Comparison of ENCODE assay signal across 33 mouse cellular contexts in genomic region chr14:10445360-10445759, GRCm38 (mm10).
"Had no signal": no experiment of that assay in that cellular context is flagged by ENCODE, and none has a peak within 500 bp of the region (broad histone marks: within the 10 kb centered on the region; RNA-seq: fewer than 3 reads in every experiment).

No protein-coding gene starts in this region.

- DNase-seq: left cerebral cortex, postnatal 4 days; liver; liver, embryonic 13.5 days; liver, postnatal 0 days; lung, adult 18-20 months; lung, adult 2 months; lung, embryonic 14.5 days; lung, postnatal 10 days; lung, postnatal 14 days; lung, postnatal 36 days; lung, postnatal 4 days; midbrain, embryonic 14.5 days had no signal

- H3K4me3 ChIP-seq: limb, embryonic 10.5 days; limb, embryonic 12.5 days; limb, embryonic 13.5 days; limb, embryonic 15.5 days; liver, embryonic 12.5 days; liver, embryonic 13.5 days; liver, embryonic 15.5 days; lung, embryonic 15.5 days; megakaryocyte, embryonic 14.5 days; midbrain, embryonic 10.5 days; midbrain, embryonic 12.5 days; midbrain, embryonic 13.5 days; midbrain, embryonic 15.5 days; myocyte; neural tube, embryonic 12.5 days; neural tube, embryonic 13.5 days had no signal

- H3K36me3 ChIP-seq: limb, embryonic 10.5 days; limb, embryonic 12.5 days; limb, embryonic 13.5 days; limb, embryonic 15.5 days; liver, embryonic 12.5 days; liver, embryonic 13.5 days; liver, embryonic 15.5 days; lung, embryonic 15.5 days; midbrain, embryonic 10.5 days; midbrain, embryonic 12.5 days; midbrain, embryonic 13.5 days; midbrain, embryonic 15.5 days; neural tube, embryonic 12.5 days; neural tube, embryonic 13.5 days had no signal

- H3K9me3 ChIP-seq: limb, embryonic 10.5 days; limb, embryonic 12.5 days; limb, embryonic 13.5 days; limb, embryonic 15.5 days; liver, embryonic 12.5 days; liver, embryonic 13.5 days; liver, embryonic 15.5 days; lung, embryonic 15.5 days; megakaryocyte, embryonic 14.5 days; midbrain, embryonic 10.5 days; midbrain, embryonic 12.5 days; midbrain, embryonic 13.5 days; midbrain, embryonic 15.5 days; neural tube, embryonic 12.5 days; neural tube, embryonic 13.5 days had no signal

- H3K4me2 ChIP-seq: limb, embryonic 12.5 days; limb, embryonic 13.5 days; limb, embryonic 15.5 days; liver, embryonic 11.5 days; liver, embryonic 12.5 days; liver, embryonic 13.5 days; liver, embryonic 15.5 days; lung, embryonic 14.5 days; lung, embryonic 15.5 days; midbrain, embryonic 11.5 days; midbrain, embryonic 12.5 days; midbrain, embryonic 13.5 days; midbrain, embryonic 15.5 days; neural tube, embryonic 12.5 days; neural tube, embryonic 13.5 days had no signal

- H3K9ac ChIP-seq: limb, embryonic 12.5 days; limb, embryonic 13.5 days; limb, embryonic 15.5 days; liver, embryonic 12.5 days; liver, embryonic 13.5 days; liver, embryonic 14.5 days; liver, embryonic 15.5 days; liver, postnatal 0 days; lung, embryonic 14.5 days; lung, embryonic 15.5 days; midbrain, embryonic 12.5 days; midbrain, embryonic 13.5 days; midbrain, embryonic 15.5 days; neural tube, embryonic 12.5 days; neural tube, embryonic 13.5 days had no signal

- H3K4me1 ChIP-seq: limb, embryonic 10.5 days; limb, embryonic 12.5 days; limb, embryonic 13.5 days; limb, embryonic 15.5 days; liver, embryonic 12.5 days; liver, embryonic 13.5 days; liver, embryonic 15.5 days; lung, embryonic 15.5 days; midbrain, embryonic 10.5 days; midbrain, embryonic 12.5 days; midbrain, embryonic 13.5 days; midbrain, embryonic 15.5 days; neural tube, embryonic 12.5 days; neural tube, embryonic 13.5 days had no signal

- ATAC-seq: liver, embryonic 12.5 days; liver, postnatal 0 days; lung, postnatal 0 days; midbrain, embryonic 13.5 days; midbrain, embryonic 15.5 days; midbrain, embryonic 16.5 days had no signal

- H3K27me3 ChIP-seq: limb, embryonic 12.5 days; limb, embryonic 13.5 days; limb, embryonic 15.5 days; liver, embryonic 12.5 days; liver, embryonic 13.5 days; liver, embryonic 15.5 days; lung, embryonic 15.5 days; megakaryocyte, embryonic 14.5 days; midbrain, embryonic 12.5 days; midbrain, embryonic 13.5 days; midbrain, embryonic 15.5 days; neural tube, embryonic 12.5 days; neural tube, embryonic 13.5 days had no signal

- H3K27ac ChIP-seq: limb, embryonic 10.5 days; limb, embryonic 12.5 days; limb, embryonic 13.5 days; limb, embryonic 15.5 days; liver, embryonic 12.5 days; liver, embryonic 13.5 days; liver, embryonic 14.5 days; liver, embryonic 15.5 days; lung, embryonic 15.5 days; macrophage; midbrain, embryonic 10.5 days; midbrain, embryonic 12.5 days; midbrain, embryonic 13.5 days; midbrain, embryonic 15.5 days; neural tube, embryonic 12.5 days; neural tube, embryonic 13.5 days had no signal
